Mouse (Mus musculus) stomach, embryonic 16.5 days (tissue): ENCODE results near the gene Tmem252. TPM values are rescaled to one million over a fixed set of nuclear protein-coding genes. Genes with fewer than 3 reads are reported as not detected.

Source experiments
- ATAC-seq: fragments of 200-750 bp; cut with Nextera tagmentation; 2 replicates; pipeline ENCODE4 v1.8.0; 2017; ENCODE audit warnings: moderate number of reproducible peaks, moderate TSS enrichment; ENCODE audit not compliant: insufficient read depth, low FRiP score
- H3K27ac ChIP-seq: fragments of 300-500 bp; sonication (generic); 2 replicates; pipeline ENCODE4 v1.5.1; 2014; ENCODE audit warnings: low read length
- H3K27me3 ChIP-seq: fragments of 300-500 bp; sonication (generic); 2 replicates; pipeline ENCODE4 v1.6.1; 2014; ENCODE audit warnings: low read length, control low read depth, mixed read lengths; ENCODE audit not compliant: control insufficient read depth, insufficient read depth
- H3K36me3 ChIP-seq: fragments of 300-500 bp; sonication (generic); 2 replicates; pipeline ENCODE4 v1.6.1; 2014; ENCODE audit warnings: low read length; ENCODE audit not compliant: control insufficient read depth, insufficient read depth
- H3K4me1 ChIP-seq: fragments of 300-500 bp; sonication (generic); 2 replicates; pipeline ENCODE4 v1.6.1; 2014; ENCODE audit warnings: low read length, control low read depth, mixed read lengths; ENCODE audit not compliant: control insufficient read depth, insufficient read depth
- H3K4me2 ChIP-seq: fragments of 300-500 bp; sonication (generic); 2 replicates; pipeline ENCODE4 v1.6.1; 2014; ENCODE audit warnings: low read depth, low read length, mixed read lengths
- H3K4me3 ChIP-seq: fragments of 300-500 bp; sonication (generic); replicated peaks from 2 replicates; pipeline ENCODE4 v1.5.1; 2014; ENCODE audit warnings: mild to moderate bottlenecking, low read length
- H3K9ac ChIP-seq: fragments of 300-500 bp; sonication (generic); 2 replicates; pipeline ENCODE4 v1.6.1; 2014; ENCODE audit warnings: low read length
- H3K9me3 ChIP-seq: fragments of 300-500 bp; sonication (generic); replicated peaks from 2 replicates; pipeline ENCODE4 v1.6.1; 2016; ENCODE audit warnings: low read length, control low read depth; ENCODE audit not compliant: control insufficient read depth
- WGBS: fragments of 180-500 bp; shearing (Covaris S2); extraction: QIAGEN DNeasy Blood & Tissue Kit; methylation state at CpG from one replicate; pipeline ENCODE4 v1.1.7; 2014; 5-methylcytosine and 5-hydroxymethylcytosine counted together
- polyA plus RNA-seq: library from polyadenylated mRNA; unstranded; fragments of >200 nt; fragmentation: Nextera tagmentation; extraction: Ambion mirVana; gene quantifications from 2 replicates; pipeline ENCODE4 v1.2.1, GENCODE M21; 2015

Gene Tmem252
- polyA plus RNA-seq, 1 experiment from 2014 or later: 8.4 TPM

GRCm38 (mm10) chr19:24648016-24648415 lies 25.8 kb upstream of the Tmem252 start:
- H3K27ac ChIP-seq: no peak overlapping the region
- H3K4me3 ChIP-seq: no peak overlapping the region
- H3K36me3 ChIP-seq: no peaks in the 10 kb centered on the region
- H3K4me2 ChIP-seq: no peak overlapping the region
- 62% methylated on average over 8 of the region's 8 CpGs for WGBS
- H3K27me3 ChIP-seq: no peaks in the 10 kb centered on the region
- H3K9me3 ChIP-seq: no peaks in the 10 kb centered on the region
- no peak for ATAC-seq
- H3K4me1 ChIP-seq: no peaks in the 10 kb centered on the region
- no peak overlapping the region for H3K9ac ChIP-seq

GRCm38 (mm10) chr19:24650428-24650827 lies 23.4 kb upstream of the Tmem252 start:
- no peak for ATAC-seq
- H3K27ac ChIP-seq: no peak overlapping the region
- no peaks in the 10 kb centered on the region for H3K4me1 ChIP-seq
- H3K9ac ChIP-seq: no peak overlapping the region
- no peaks in the 10 kb centered on the region for H3K9me3 ChIP-seq
- WGBS: 73% methylated on average over 8 of the region's 8 CpGs
- no peaks in the 10 kb centered on the region for H3K36me3 ChIP-seq
- no peak overlapping the region for H3K4me3 ChIP-seq
- no peaks in the 10 kb centered on the region for H3K27me3 ChIP-seq
- H3K4me2 ChIP-seq: no peak overlapping the region

GRCm38 (mm10) chr19:24651595-24651994 lies 22.2 kb upstream of the Tmem252 start:
- no peak for ATAC-seq
- Histone ChIP-seq H3K9me3 (no peaks in the 10 kb centered on the region), H3K9ac (no peak overlapping the region), H3K4me2 (no peak overlapping the region), H3K36me3 (no peaks in the 10 kb centered on the region), H3K27me3 (no peaks in the 10 kb centered on the region), H3K4me1 (no peaks in the 10 kb centered on the region), H3K4me3 (no peak overlapping the region), H3K27ac (no peak overlapping the region)
- WGBS: 55% methylated on average over 2 of the region's 2 CpGs

GRCm38 (mm10) chr19:24652342-24653019 lies 21.3 kb upstream of the Tmem252 start:
- Histone ChIP-seq H3K4me3 (no peak overlapping the region), H3K36me3 (no peaks in the 10 kb centered on the region), H3K4me2 (no peak overlapping the region), H3K9me3 (no peaks in the 10 kb centered on the region), H3K27me3 (no peaks in the 10 kb centered on the region), H3K9ac (no peak overlapping the region), H3K27ac (no peak overlapping the region), H3K4me1 (no peaks in the 10 kb centered on the region)
- ATAC-seq: no peak
- 38% methylated on average over 6 of the region's 6 CpGs for WGBS

- Histone ChIP-seq H3K4me1 (no peaks in the 10 kb centered on the region), H3K9me3 (no peaks in the 10 kb centered on the region), H3K27ac (no peak overlapping the region), H3K4me3 (no peak overlapping the region), H3K27me3 (no peaks in the 10 kb centered on the region), H3K4me2 (no peak overlapping the region), H3K9ac (no peak overlapping the region), H3K36me3 (no peaks in the 10 kb centered on the region)
- 54% methylated on average over 9 of the region's 9 CpGs for WGBS
- ATAC-seq: no peak
These were observed 20.5 kb upstream of the Tmem252 start for GRCm38 (mm10) chr19:24653230-24653799.

- WGBS: 65% methylated on average over 3 of the region's 3 CpGs
- ATAC-seq: no peak
- no peak overlapping the region for H3K4me2 ChIP-seq
- H3K36me3 ChIP-seq: no peaks in the 10 kb centered on the region
- H3K9ac ChIP-seq: no peak overlapping the region
- no peaks in the 10 kb centered on the region for H3K4me1 ChIP-seq
- no peak overlapping the region for H3K27ac ChIP-seq
- H3K27me3 ChIP-seq: no peaks in the 10 kb centered on the region
- H3K9me3 ChIP-seq: no peaks in the 10 kb centered on the region
- H3K4me3 ChIP-seq: no peak overlapping the region
These were observed 16.8 kb upstream of the Tmem252 start for GRCm38 (mm10) chr19:24656981-24657380.

GRCm38 (mm10) chr19:24662346-24662745 lies 11.5 kb upstream of the Tmem252 start:
- WGBS: 89% methylated on average over 2 of the region's 2 CpGs
- H3K4me1 ChIP-seq: no peaks in the 10 kb centered on the region
- H3K36me3 ChIP-seq: no peaks in the 10 kb centered on the region
- no peak overlapping the region for H3K4me3 ChIP-seq
- no peak overlapping the region for H3K27ac ChIP-seq
- H3K4me2 ChIP-seq: no peak overlapping the region
- H3K9me3 ChIP-seq: no peaks in the 10 kb centered on the region
- no peak overlapping the region for H3K9ac ChIP-seq
- H3K27me3 ChIP-seq: no peaks in the 10 kb centered on the region
- no peak for ATAC-seq

- Histone ChIP-seq H3K4me1 (no peaks in the 10 kb centered on the region), H3K9me3 (no peaks in the 10 kb centered on the region), H3K9ac (no peak overlapping the region), H3K27ac (no peak overlapping the region), H3K4me2 (no peak overlapping the region), H3K36me3 (no peaks in the 10 kb centered on the region), H3K27me3 (no peaks in the 10 kb centered on the region), H3K4me3 (no peak overlapping the region)
- no peak for ATAC-seq
- WGBS: 80% methylated on average over 11 of the region's 11 CpGs
These were observed 8.0 kb upstream of the Tmem252 start for GRCm38 (mm10) chr19:24665771-24666170.

GRCm38 (mm10) chr19:24667527-24667926 lies 6.3 kb upstream of the Tmem252 start:
- no peak overlapping the region for H3K9ac ChIP-seq
- peaks cover under 1% of the 10 kb centered on the region; the same call in 1 of the 2 replicates for H3K4me1 ChIP-seq
- WGBS: 60% methylated on average over 3 of the region's 3 CpGs
- H3K9me3 ChIP-seq: no peaks in the 10 kb centered on the region
- ATAC-seq: no peak
- no peak overlapping the region for H3K4me2 ChIP-seq
- no peak overlapping the region for H3K4me3 ChIP-seq
- no peaks in the 10 kb centered on the region for H3K27me3 ChIP-seq
- H3K36me3 ChIP-seq: no peaks in the 10 kb centered on the region
- H3K27ac ChIP-seq: no peak overlapping the region
